Mouse (Mus musculus) kidney, adult 2 months (tissue): ENCODE measurements around the gene Tmem39b.

ENCODE experiments used
- CTCF ChIP-seq: fragments of 200-500 bp; conservative IDR thresholded peaks from 2 replicates; pipeline ENCODE4 v1.5.1; 2011; ENCODE audit warnings: low read depth, mild to moderate bottlenecking, control low read depth, low read length, moderate library complexity, mixed read lengths; ENCODE audit not compliant: insufficient read depth, insufficient read length
- POLR2A ChIP-seq: fragments of 200-500 bp; IDR thresholded peaks from one replicate; pipeline ENCODE4 v1.6.1; 2011; ENCODE audit warnings: low read depth, low read length, control low read depth

DNA sequence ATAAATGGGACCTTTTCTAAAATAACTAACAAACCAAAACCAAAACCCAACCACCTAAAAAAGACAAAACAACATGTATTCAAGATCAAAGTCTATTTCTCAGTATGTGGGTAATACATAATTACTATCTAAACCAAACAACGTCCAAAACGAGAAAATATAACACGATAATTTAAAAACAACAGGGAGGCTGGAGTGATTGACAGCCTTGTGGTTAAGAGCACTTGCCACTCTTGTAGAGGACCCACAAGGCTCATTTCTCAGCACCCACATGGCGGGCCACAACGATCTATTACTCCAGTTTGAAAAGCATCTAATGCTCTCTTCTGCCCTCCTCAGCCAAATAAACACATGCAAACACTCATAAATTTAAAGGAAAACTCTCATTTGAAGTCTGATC lies 34.8 kb upstream of the Tmem39b start:
- TF ChIP-seq POLR2A (no peak), CTCF (no peak)
